Mouse (Mus musculus) inflammation-experienced regulatory T-cells, adult 6 months (primary cell): ENCODE data around the gene Csde1. TPM values are rescaled to one million over a fixed set of nuclear protein-coding genes. Genes with fewer than 3 reads are reported as not detected.

Source experiments
- ATAC-seq: one replicate; pipeline ENCODE4 v1.8.0; 2017
- polyA plus RNA-seq, 3 experiments: library from polyadenylated mRNA; unstranded; fragments of 100-300 nt; shearing (Covaris generic); gene quantifications; one replicate each; pipeline ENCODE4 v1.2.1; 2017

The Csde1 gene
- polyA plus RNA-seq, 3 experiments from 2014 or later = 511 to 704 (median 664) TPM

DNA sequence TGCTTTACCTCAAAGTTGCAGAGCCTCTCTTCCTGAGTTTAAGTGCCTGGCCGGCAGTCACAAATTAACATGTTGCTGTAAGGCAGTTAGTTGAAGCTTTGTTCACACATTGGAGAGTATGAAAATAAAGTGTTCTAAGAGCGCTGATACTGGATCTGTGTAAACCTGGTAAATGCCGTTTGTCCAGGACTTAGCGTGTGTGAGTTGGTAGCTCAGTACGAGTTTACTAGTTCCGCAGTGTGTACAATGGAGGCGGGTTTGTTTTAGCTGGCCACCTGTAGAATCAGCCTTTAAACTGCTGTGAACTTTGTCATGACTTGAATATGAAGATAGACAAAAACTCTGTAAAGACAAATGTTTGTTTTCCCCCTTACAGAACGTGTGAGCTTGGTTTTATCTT, 46.7 kb downstream of the Csde1 start:
- no peak for ATAC-seq

DNA sequence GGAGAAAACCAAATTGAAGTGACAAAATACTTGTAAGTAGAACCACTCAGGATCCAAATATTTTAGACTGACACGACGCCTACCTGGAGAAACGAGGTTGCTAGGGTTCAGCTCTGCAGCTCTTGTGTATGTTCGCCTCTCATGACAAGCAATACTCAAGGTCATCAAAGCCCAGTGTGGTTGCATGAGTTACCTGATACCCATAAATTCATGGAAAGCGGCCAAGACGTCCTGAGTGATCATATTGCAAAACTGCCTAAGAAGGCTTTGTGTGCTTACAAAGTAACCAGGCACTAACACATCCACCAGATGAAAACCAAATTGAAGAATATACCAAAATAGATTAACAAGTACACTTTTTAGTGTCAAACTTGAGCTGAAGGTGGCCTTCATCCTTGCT, 48.7 kb downstream of the Csde1 start:
- no peak for ATAC-seq

DNA sequence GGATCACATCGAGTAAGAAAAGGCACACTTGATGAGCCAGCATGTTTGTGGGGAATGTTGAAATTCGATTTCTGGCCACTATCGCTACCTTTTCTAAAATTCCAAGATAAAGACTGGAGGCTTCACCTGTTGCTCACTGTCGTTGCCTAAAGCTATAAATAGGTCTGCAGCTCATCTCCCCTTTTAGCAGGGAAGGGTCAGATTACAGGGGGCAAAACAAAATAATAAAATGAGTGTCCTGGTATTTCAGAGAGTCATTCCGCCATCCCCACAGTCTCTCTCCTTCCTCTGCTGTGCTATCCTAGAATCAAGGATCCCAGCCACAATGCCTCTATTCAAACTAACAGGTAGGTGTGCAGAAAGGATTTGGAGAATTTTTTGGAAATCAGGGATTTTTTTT, 53.5 kb downstream of the Csde1 start, which contains the start of gene Ampd1:
Ampd1 (plus strand) TSS at position 244 of the 400 bp plus-strand sequence.
- ATAC-seq = no peak

DNA sequence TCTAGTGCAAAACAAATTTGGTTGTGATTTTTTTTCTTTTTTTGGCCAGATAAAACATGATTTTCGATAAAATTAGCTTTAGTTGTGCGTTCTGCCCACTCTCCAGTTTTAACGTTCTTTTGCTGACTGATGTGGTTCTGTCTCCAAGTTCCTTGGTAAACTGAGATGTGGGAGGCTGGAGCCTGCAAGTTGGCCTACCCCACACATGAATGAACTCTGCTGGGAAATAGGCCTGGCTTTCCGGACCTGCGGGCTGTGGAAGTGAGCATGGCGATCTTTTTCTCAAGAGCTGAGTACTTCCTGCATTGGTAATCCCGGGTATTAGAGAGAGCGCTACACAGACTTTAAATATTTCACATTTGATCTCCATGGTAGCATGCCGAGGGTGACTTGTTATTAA, 55.6 kb downstream of the Csde1 start:
- ATAC-seq = no peak

DNA sequence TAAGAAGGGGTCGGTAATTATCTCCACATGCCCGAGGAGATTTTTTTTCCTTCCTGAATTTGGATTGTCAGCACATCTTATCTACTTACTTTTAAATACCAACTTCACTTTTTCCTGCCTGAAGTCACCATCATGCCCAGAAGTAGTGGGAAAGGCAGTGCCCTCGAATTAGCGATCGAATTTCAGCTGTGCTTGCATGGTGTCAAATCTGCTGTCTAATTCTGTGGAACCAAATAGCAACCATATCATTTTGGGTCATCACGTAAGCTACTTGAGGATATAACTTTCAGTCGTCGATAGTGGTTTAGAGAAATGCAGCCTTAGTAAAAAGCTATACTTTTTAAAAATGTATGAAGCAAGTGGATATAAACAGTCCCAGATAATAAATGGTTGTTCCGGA, 56.2 kb downstream of the Csde1 start:
- no peak for ATAC-seq

DNA sequence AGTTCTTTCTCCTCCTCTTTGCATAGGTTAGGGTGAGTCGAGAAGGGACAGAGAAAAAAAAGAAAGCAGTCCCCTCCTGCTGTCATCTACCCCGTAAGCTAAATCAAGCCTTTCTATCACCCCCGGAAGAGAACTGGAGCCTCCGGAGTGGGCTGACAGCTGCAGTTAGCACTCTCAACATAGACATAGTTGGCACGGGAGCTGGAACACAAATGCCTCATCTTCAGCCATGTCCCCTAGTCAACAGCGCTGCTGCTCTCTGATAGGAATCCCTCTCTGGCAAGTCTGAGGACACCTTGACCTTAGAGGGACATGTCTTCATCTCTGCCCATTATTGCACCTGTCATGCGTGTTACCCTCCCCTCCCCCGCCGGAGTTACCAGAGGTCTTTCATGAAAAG, 59.1 kb downstream of the Csde1 start:
- no peak for ATAC-seq

DNA sequence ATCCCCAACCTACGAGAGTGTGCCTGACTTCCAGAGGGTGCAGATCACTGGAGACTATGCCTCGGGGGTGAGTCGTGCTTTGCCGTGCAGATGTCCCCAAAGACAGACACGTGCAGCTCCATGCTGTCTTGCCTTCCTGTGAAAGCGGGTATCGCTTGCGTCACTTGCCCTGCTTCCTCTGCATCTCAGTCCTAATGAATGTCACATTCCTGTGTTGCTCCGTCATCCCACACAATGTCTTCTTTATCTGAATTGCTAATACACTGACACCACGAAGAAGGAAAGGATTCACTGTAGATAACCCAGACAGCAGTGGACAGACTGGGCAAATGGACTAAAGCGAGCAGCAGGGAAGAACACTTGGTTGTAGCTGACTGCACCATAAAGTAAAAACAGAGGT, 60.8 kb downstream of the Csde1 start:
- no peak for ATAC-seq

DNA sequence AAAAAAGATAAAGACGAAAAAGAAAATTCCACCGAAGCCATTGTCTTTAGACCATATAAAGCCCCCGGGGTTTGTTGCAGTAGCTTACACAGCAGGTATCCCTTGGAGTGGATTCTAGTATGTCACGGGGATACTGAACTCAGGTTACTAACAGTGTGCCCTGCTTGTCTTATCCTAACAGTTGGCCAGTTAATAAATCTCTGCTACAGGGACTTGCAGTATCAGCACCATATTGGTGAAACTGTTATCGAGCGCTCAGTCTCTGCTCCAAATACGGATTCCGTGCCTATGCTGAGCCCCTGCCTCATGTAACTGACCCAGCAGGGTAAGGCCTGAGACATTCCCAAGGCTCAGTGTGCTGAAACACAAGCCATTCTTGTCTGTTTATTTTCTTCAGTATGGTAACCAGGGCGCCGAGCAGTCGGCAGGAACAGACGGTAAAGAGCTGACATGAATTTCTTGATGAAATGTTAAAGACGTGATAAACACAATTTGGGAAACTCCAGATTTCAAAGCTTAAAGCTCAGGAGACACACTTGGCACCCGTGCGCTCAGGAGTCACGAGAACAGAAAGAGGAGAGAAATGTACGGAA, 61.7 kb downstream of the Csde1 start:
- no peak for ATAC-seq

DNA sequence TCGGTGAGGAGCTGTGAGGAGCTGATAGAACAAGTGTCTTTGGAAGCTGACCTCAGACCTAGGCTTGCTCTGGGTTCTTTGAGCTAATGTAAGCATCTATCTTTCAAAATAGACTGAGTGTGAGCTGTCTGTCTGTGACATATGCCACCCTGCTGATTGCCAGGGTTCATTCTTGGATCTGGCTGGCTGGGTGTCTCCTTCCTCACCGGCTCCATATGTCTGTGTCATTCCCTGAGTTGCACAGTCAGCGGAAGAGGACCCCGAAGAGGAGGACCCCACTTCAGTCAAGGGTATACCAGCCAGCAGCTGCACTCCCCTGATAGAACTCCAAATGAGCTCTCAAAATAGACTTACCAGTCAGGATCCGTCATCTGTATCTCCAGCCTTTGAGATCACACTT, 62.5 kb downstream of the Csde1 start:
- no peak for ATAC-seq

DNA sequence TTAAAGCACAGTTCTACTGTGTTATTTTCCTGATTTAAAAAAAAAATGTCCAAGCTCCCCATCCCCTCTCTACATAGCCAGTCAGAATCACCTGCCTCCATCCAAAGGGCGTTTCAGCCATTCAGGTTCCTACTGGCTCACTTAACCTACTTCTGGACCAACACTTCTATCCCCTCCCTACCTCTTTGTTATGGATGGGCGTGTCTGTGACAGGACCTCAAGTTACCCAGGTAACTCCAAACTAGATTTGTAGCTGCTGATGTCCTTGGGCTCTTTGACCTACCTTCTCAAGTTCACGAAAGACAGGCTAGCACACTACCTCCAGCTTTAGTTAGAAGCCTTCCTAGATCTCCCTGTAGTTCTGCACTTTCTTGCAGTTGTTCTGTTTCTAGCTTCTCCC, 65.8 kb downstream of the Csde1 start:
- ATAC-seq = no peak

DNA sequence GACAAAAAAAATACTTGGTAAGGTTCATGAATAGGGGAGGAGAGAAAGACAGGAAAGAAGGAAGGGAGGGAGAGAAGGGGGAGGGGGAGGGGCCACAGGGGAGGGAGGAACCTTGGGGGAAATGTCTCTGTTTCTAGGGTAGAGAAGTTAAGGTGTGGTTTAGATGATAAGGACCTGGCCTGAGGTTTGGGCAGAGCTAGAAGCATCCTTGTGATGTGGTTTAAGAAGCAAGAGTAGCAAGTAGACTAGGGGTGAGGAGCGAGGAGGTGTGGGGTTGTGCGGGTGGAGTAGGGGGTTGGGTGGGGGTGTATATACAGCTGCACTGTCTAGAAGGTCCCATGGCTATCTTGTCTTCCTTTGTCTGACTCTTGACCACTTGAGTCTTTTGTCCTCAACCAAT, 71.5 kb downstream of the Csde1 start:
- ATAC-seq = peak; percentile 88

DNA sequence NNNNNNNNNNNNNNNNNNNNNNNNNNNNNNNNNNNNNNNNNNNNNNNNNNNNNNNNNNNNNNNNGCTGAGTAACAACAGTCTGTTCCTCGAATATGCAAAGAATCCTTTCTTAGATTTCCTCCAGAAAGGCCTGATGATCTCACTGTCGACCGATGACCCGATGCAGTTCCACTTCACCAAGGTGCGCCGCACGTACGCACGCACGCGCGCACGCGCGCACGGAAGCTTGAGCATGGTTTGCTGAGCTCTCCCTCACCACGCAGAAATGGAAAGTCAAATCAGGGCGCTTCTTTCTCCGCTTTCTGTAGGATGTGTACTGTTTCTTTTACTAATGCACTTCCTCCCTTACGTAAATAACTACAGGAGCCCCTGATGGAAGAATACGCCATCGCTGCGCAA, 78.4 kb downstream of the Csde1 start:
- no peak for ATAC-seq

DNA sequence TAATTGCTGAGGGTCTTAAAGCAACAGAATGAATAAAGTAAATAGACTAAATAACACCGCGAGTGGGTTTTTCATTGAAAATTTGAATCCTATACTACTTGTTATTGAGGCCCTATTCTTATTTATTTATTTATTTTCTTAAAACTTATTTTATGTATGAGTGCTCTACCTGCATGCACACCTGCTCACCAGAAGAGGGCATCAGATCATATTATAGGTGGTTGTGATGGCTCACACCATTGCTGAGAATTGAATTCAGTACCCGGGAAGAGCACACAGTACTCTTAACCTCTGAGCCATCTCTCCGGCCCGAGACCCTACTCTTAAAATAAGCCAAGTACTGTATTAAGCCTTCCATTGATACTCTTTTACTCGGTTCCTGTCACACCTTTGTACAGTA, 79.4 kb downstream of the Csde1 start:
- no peak for ATAC-seq

DNA sequence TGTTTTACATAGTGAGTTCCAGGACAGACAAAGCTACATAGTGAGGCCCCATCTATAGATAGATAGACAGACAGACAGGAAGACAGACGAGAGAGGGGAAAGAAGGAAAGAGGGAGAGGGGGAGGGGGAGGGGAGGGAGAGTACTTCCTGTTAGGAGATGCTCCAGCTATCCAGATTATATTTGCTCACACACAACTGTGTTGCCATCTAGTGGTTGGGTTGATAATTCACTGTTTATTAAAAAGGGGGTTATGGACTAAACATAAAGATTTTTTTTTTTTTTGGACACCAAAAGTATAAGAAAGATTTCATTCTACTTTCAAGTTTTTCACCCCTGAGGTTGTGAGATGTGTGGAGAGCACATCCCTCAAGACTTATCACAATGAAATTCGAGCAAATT, 80.5 kb downstream of the Csde1 start:
- no peak for ATAC-seq

DNA sequence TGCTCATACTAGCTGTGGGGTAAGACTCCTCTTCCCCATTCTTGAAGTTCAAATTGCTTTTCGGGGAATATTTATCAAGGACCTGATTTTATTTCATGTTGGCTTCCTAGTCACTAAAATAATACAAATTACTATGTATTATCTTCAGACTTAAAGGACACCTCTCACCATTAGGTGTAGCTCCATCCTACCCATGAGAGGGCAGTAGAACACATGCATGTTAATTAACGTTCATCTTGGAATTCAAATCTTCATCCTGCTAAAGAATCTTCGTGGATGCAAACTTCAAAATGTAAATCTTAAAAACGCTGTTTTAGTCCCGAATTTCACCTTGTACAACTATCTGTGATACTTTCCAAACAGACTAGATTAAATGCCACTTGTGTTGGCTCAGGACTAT, 81.0 kb downstream of the Csde1 start:
- no peak for ATAC-seq

DNA sequence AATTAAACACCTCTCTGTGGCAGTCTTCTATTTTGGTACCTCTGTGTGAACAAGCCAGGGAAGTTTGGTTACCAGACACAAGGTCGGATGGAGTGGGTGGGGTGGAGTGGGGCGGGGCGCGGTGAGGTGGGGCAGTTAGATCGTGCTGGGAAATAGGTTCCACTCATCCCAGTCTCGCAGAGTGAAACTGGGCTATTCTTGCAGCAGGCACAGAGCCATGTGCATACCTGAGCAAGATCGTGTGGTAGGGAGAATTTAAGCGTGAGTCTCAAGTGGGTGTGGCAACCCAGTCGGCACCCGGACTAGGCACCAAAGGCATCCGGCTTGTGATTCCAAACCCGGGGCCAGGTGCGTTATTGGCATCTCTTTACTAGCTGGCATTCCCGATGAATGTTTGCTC, 81.7 kb downstream of the Csde1 start:
- peak; percentile 32 for ATAC-seq

DNA sequence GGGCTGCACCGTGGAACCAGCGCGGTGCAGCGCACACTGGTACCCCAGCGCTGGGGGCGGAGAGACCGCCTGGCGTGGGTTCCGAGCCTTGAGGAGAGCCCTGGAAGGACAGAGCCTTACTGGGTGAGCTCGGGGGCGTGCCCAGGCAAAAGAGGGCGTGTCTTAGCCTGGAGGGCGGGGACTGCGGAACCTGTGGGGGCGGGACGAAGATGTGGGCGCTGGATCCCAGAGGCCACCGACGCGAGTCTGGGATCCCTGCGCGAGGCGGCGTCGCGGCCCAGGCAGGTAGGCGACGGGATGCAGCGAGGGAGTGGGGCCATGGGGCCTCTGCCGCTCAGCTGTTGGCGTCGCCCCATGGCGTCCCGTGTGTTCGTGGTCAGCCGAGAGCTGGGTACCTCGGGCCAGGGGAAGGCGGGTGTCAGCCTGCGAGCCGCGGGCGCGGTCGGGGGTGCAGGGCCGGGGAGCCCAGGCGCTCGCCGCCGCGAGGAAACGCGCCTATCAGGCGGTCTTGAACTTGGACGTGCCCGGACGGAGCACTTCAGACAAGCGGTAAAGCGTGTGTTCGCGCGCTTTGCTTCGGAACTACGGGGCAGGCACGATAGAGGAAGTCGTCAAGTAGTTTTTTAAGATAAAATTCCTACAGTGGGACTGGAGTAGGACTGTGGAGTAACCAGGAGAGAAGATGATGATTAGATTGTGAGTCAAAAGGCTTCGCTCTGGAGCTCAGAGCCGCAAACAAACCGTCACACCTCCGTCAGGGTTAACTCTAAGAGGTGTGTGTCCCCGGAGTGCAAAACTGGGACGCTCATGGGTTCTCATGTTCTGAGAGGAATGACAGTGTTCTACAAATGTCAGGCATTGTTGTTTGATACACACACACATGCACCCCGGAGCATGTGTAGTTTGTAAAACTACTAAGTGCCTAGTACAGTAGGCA, 82.5 kb downstream of the Csde1 start, which contains the start of gene Dennd2c:
Dennd2c (plus strand) TSS at position 151 of the 937 bp plus-strand sequence.
- ATAC-seq = peak; percentile 85

Other genes with a start within 250 kb of the Csde1 start
- under 1 TPM in 1 of 3 experiments, not detected in 2; 0.54 TPM for gene Tshb, start 237.7 kb upstream of the Csde1 start, polyA plus RNA-seq
- gene Sycp1, start 84.3 kb upstream of the Csde1 start, polyA plus RNA-seq = not detected
- not detected for gene Nr1h5, start 56.3 kb upstream of the Csde1 start, polyA plus RNA-seq
- 100 to 1,000 TPM in 1 of 3 experiments, 10 to 100 TPM in 2; 49.0 to 127 (median 51.8) TPM for gene Sike1, start 24.7 kb upstream of the Csde1 start, polyA plus RNA-seq
- 100 to 1,000 TPM in 1 of 3 experiments, 10 to 100 TPM in 2; 97.0 to 127 (median 97.6) TPM for gene Nras, start 37.9 kb downstream of the Csde1 start, polyA plus RNA-seq
- 1 to 10 TPM in 1 of 3 experiments, under 1 TPM in 1, not detected in 1; 0.63 to 1.0 TPM for gene Ampd1, start 53.6 kb downstream of the Csde1 start, polyA plus RNA-seq
- gene Dennd2c, start 82.2 kb downstream of the Csde1 start, polyA plus RNA-seq = 1 to 10 TPM in 2 of 3 experiments, under 1 TPM in 1; 0.24 to 1.4 (median 1.1) TPM
- 100 to 1,000 TPM; 112 to 144 (median 131) TPM for gene Bcas2, start 151.2 kb downstream of the Csde1 start, polyA plus RNA-seq